Mouse (Mus musculus) lung, postnatal 0 days (tissue): Measurements from ENCODE around the gene 3110082I17Rik.
A peak's percentile ranks its signal among the peaks of the same experiment; 100 is the strongest.

Experiments used
- CTCF ChIP-seq: IDR thresholded peaks from 2 replicates; pipeline ENCODE4 v1.5.1; 2016; ENCODE audit warnings: antibody characterized with exemption, mild to moderate bottlenecking
- EP300 ChIP-seq: IDR thresholded peaks from 2 replicates; pipeline ENCODE4 v1.6.1; 2016; ENCODE audit warnings: antibody characterized with exemption, mild to moderate bottlenecking, control low read depth

GRCm38 (mm10) chr5:139449161-139449791 lies 11.1 kb downstream of the 3110082I17Rik start:
- TF ChIP-seq CTCF = no peak
- TF ChIP-seq EP300 = peak; percentile 58
